Mouse (Mus musculus) layer of hippocampus, postnatal 10 days (tissue): ENCODE data around the gene Trdmt1. TPM values are rescaled to one million over a fixed set of nuclear protein-coding genes. Genes with fewer than 3 reads are reported as not detected.

Experiments used
- DNase-seq, 2 experiments: peaks; one replicate each; pipeline ENCODE4 v3.0.0; 2021; ENCODE audit warnings: low spot score in 2 of 2
- total RNA-seq, 2 experiments: library from RNA; stranded (reverse); gene quantifications; 2 replicates each; pipeline ENCODE4 v1.2.3; 2021

The Trdmt1 gene
- total RNA-seq, 2 experiments from 2014 or later: 6.9 to 7.2 TPM

DNA sequence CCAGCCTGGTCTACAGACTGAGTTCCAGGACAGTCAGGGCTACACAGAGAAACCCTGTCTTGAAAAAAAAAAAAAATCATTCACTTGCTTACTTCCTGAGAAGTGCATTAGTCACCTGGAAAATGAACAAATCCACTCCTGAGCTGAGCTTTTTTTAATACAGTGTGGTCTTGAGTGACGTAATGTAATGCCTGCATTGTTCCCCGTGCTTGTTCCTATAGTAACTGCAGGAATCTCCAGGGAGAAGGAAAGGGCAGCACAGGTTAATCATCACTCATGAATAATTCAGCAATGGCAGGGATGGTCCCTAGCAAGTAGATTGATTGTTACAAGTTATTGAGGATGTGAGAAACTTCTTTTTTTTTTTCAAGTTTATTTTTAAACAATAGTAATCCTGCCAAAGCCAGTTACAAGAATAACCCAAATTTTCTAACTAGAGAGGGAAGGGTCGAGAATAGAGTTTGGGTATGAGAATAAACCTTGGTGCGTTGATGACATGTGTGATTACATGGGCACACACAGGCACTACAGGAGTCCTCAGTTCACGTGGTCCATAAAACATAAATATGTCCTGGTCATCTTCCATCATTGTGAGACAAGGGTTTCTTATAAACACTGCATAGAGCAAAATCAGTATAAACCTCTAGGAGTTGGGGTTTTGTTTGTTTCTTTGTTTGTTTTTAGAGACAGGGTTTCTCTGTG is 44.0 kb downstream of the Trdmt1 start:
- no peak for DNase-seq

DNA sequence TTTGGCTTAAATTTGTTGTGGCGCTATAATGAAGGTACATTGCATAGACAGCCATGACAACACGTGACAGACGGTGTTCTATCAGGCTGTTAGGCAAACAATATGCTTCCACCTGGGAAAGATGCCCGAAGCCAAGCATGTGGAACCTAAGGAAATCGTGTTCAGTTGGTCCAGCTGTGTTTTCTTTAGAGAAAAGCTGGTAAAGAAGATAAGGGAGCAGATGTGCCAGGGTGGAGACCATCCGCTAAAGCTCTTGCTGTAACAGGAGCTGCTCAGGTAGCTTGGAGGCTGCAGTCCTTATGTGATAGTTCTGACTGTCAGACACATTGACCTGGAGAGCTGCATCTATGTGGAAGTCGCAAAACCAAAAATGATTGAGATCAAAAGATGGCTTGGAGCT is 45.3 kb downstream of the Trdmt1 start:
- no peak for DNase-seq

DNA sequence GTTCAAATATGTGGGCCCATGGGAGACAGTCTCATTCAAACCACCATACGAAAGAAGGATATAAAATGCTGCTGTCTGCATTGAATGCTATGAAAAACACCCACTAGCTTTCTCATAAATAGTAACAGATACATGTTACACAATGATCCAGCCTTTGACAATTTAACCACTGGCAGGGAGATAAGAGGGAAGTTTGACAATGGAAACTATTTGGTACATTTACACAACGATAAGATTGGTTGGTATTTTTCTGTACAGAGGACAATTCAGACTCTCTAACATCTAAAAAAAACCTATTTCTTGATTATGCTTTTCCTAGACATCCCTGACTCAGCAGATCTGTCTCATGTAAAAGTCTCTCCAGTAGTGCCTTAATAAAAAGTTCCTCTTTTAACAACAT is 48.4 kb downstream of the Trdmt1 start:
- DNase-seq: no peak

DNA sequence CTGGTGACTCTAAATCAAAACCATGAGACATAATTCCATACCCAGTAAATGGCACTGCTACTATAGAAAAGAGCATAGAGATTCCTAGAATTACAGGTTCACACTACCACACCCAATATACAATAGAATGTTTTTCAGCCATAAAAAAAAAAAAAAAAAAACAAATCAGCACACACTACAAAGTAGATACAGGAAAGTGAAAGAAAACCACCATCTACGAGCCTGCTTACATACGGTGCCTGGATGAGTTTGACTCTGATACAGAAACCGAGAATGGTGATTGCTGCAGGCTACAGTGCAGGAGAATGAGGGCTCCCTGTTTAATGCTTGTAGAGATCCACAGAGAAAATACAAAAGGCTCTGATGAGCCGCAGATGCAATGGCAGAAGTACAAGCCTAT is 51.5 kb downstream of the Trdmt1 start:
- DNase-seq: no peak

DNA sequence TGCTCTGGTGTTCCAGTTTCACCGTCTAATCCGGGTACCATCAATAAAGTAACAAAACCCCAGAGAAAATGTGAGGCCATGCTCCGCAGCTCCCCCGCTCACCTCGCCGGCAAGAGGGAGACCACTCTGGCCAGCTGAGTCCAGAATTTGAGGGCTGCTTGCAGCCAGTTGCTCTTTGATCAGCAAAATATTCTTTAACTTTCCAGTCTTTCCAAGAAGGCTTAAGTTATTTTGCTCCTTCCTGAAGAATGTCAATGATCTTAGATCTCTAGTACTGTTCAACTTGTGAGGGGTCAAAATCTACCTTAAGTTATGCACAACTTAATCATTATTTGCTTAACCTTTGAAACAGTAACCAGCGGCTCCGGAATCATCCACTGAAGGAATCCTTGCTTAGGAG is 52.7 kb downstream of the Trdmt1 start, which contains the start of gene Cubn:
TSS of gene Cubn (minus strand) at position 80 of the 400 bp plus-strand sequence.
- no peak for DNase-seq

DNA sequence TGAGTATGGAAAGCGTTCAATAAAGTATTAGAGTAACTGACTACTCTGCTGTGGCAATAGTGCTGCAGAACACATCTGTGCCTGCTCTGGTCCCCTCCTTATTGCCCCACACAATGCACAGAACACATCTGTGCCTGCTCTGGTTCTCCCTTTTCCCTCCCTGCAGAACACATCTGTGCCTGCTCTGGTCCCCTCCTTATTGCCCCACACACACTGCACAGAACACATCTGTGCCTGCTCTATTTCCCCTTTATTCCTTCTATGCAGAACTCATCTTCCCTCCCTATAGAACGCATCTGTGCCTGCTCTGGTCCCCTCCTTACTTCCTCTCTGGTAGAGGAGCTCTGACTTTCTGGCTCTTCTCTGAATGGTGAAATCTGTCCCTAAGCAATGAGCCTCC is 54.0 kb downstream of the Trdmt1 start:
- DNase-seq: no peak

DNA sequence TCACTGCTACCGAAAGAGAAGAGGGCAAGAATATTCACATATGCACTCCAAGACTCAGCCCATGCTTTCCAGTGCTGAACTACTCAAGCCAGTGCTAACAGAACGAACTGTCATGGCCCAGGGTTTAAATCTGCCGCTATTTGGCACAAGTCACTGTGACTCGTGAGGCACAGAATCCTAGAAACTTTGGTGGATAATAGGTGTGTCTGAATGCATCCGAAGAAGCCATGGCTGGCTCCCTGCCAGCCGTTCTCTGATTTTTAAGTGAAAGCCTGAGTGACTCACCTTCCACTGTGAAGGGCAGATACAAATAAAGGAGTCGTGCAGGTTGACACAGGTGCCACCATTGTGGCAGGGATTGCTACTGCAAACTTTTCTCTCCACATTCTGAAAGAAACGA is 58.0 kb downstream of the Trdmt1 start:
- DNase-seq: no peak

DNA sequence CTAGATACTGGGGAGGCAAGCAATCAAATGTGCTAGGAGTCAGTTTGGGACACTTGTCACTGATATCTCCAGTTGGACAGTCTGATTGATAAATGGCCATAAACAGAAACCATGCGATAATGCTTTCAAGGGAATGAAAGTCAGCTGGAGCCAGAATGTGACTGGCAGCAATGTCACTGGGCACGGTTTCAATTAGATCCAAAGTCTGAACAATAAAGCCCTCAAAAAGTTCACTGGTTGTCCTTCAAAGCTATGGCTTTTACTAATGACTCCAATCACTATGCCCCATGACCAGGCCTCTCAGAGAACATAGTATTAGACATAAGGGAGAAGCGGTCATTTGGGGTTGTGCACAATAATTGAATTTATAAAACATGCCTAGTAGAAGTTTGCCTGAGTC is 59.9 kb downstream of the Trdmt1 start:
- DNase-seq: no peak

DNA sequence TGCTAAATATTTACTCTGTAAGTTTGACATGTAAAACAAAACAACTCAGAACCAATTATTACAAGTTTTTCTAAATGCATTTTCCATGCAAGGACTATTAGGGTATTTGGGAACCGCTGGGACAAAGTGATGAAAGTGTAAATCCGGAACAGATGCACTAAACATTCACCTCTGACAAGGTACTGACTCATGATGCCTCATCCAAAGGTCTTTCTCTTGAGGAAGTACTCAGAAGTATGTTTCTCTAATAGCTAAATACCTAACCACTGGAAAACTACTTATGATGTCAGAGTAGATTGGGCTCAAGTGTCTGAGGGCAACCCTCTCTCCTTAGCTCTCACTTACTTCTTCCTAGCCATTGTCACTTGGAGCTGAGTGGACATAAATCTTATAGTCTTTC is 63.7 kb downstream of the Trdmt1 start:
- DNase-seq: no peak

DNA sequence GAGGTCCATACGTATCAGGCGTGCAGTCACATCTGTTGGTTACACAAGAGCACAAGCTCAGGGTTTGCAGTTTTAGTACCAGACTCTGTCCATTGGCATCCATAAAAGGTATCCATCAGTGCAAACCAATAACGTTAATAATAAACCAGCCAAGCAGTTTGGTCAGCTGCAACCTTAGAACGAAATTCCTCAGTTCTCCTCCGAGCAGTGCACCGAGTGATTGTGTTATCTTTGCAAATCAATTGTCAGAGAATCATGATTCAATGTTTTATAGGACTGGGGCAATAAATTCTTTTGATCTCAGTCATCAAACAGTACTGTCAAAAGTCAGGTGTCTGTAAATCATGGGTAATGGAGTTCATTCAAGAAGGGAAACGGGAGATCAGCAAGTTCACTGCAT is 65.3 kb downstream of the Trdmt1 start:
- no peak for DNase-seq

DNA sequence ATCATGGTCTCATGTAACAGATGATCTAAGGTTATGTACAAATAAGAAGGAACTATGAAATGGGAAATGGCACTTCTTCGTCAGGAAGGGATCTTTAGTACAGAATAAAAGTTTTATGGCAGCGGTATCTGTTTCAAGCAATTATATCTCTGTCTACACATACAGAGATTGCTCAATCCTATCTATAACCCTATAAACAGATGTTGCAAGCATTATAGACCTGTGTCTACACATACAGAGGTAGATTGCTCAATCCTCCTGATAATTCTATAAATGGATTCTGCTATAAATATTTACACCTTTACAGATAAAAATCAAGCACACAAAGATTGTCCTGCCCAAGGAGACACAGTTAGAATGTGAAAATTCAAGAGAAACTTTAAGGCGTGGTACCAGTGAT is 74.4 kb downstream of the Trdmt1 start:
- no peak for DNase-seq

DNA sequence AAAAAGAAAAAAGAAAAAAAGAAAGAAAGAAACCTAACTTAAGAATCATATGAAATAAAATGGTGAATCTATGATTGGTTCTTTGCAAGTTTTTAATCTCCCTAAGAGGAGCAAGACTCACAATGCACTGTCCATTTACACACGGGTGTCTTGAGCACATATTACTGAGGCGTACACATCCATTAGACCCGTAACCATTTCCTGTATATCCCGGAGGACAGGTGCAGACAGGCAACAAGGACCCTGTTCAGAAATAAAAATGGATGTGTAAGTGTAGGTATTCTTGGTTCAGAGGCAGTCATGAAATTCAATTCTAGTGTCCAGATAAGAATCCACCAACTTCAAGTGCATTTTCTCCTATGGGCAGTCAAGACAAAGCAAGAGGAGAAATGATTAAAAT is 74.8 kb downstream of the Trdmt1 start:
- DNase-seq: no peak

DNA sequence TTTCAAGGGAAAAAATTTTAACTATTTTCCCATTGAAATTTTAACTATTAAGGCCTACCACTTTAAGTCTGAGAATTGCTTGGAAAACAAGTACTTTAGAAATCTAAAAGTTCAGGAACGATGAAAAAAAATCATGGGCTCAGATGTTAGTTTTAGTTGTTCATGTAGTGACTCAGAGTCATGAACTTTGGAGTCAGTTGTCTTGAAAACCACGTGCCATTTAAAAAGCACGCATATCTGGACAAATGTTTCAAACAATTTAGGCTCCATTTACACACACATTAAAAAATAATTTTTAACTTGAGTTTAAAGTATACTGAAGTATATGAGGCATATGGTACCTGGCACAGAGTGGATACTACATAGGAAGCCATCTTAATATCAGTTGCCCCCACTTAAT is 77.8 kb downstream of the Trdmt1 start:
- DNase-seq: no peak

Other genes starting within 250 kb of the Trdmt1 start
- gene Cubn, start 52.9 kb downstream of the Trdmt1 start, total RNA-seq: under 1 TPM; 0.33 to 0.34 TPM
- 100 to 1,000 TPM; 132 to 142 TPM for gene Vim, start 29.3 kb upstream of the Trdmt1 start, total RNA-seq
- gene St8sia6, start 249.4 kb upstream of the Trdmt1 start, total RNA-seq: 1 to 10 TPM; 2.1 to 2.4 TPM